Mouse (Mus musculus) cerebellum, postnatal 4 days (tissue): ENCODE data around the gene Hmgxb4.

Experiments used
- DNase-seq, 2 experiments: peaks; one replicate each; pipeline ENCODE4 v3.0.0; 2022; ENCODE audit warnings: low spot score in 2 of 2, mixed read lengths in 1 of 2

The Hmgxb4 gene

DNA sequence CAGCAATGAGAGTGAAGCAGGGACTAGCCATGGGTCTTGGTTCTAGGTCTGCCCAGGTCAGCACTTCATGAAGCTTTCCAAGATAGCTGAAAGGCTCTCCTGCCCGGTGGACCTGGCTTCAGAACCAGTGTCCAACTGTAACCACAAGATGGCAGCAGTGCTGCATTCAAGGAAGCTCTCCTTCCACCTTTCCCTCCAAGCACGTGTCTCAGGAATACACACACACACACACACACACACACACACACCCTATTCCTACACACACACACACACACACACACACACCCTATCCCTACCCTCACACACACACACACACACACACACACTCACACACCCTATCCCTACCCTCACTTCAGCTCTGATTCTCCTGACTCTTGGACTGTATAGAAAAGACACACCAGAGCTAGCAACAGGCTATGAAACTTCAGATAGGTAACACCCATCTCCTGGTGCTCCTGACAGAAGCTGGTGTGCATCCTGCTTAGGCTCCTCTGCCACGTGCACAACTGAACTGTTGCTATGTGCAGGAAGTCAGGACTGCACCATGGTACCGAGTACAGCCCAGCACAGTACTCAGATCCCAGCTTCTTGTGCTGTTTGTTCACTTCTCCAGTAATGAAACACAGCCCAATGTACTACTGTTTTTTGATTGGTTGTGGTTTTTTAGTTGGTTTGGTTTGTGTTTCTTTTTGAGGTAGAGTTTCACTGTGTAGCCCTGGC is 78.6 kb downstream of the Hmgxb4 start:
- DNase-seq: peak; percentile 66 to 82

DNA sequence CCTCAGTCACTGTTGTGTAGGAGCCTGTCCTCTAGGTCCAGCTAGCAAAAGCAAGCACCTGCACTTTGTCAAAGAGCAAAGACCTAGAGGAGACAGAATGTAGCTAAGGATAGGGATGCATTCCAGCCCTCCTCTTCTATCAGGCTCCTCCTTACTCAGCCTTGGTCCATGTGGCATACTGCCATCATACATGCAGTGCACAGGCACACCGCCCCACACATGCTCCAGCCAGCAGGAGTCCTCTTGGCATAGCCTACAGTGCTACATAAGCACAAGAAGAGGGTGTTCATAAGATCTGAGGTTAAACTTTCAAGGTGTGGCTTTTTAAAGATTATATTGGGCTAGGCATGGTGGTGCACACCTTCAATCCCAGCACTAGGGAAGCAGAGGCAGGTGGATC is 81.7 kb downstream of the Hmgxb4 start:
- DNase-seq: no peak

- no peak for DNase-seq
Observed at GRCm38 (mm10) chr8:75078215-75078614, 85.1 kb downstream of the Hmgxb4 start.

DNA sequence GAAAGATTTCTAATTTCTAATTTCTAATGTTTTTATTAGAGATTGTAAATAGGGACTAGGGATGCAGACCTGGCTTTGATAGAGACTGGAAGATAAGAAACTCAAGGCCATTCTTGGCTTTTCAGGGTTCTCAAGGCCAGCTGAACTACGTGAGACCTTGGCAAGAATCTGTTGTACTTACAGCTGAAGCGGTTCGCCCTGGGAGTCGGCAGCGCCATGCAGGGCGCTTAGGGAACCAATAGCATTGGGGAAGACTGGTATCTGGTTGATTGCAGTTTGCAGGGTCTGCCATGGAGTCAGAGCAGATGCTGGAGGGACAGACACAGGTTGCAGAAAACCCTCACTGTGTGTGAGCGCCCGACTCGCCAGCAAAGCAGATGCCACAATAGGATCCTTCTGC is 85.7 kb downstream of the Hmgxb4 start:
- no peak for DNase-seq
